Mouse (Mus musculus) left cerebral cortex, adult 11 months (tissue): Measurements from ENCODE around the gene Gpr50.
A peak's percentile ranks its signal among the peaks of the same experiment; 100 is the strongest.

Experiments used
- DNase-seq: peaks from one replicate; pipeline ENCODE4 v3.0.0; 2022; ENCODE audit warnings: low spot score

Gpr50 gene

GRCm38 (mm10) chrX:71663374-71663773, at the start of gene Gpr50:
Gene Gpr50, plus strand, starts transcription at chrX:71663667.
- DNase-seq, result no peak

GRCm38 (mm10) chrX:71622286-71622685, 41.2 kb upstream of the Gpr50 start:
- no peak for DNase-seq

- no peak for DNase-seq
Measured at GRCm38 (mm10) chrX:71623843-71624242, 39.6 kb upstream of the Gpr50 start.

DNA sequence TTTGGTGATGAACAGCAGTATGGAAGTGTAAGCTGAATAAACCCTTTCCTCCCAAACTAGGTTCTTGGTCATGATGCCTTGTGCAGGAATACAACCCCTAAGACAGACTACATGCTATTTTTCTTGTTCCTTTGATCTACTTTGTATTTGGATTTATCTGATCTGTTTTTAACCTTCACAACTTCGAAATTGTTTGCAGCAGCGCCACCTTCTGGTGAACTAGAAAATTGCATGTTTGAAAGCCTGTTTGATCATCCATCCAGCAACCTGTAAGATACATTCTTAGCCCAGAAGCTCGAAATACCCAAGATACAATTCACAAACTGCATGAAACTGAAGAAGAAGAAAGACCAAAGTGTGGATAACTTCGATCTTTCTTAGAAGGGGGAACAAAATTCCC, 35.2 kb upstream of the Gpr50 start:
- peak; percentile 12 for DNase-seq

- DNase-seq, result no peak
Measured at GRCm38 (mm10) chrX:71630709-71631108, 32.8 kb upstream of the Gpr50 start.

GRCm38 (mm10) chrX:71631130-71631529, 32.3 kb upstream of the Gpr50 start:
- DNase-seq, result no peak

DNA sequence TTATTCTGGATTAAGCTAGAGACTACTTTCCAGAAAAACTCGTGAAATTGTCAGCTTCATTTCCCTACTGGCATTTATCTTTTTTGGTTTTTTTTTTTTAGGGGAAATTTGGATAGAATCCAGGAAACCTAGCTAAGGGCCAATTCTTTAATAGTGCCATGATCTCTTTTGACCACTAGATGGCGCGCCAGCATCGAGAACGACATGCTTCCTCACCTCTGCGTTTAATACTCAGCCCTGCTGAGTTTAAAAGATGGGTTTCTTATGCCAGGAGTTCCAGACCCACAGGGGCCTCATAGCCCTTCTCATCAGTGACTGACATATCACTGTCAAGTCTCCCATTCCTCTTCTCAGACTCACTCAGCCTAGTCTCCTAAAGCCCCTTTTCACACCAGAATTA, 15.5 kb upstream of the Gpr50 start:
- peak; percentile 11 for DNase-seq

DNA sequence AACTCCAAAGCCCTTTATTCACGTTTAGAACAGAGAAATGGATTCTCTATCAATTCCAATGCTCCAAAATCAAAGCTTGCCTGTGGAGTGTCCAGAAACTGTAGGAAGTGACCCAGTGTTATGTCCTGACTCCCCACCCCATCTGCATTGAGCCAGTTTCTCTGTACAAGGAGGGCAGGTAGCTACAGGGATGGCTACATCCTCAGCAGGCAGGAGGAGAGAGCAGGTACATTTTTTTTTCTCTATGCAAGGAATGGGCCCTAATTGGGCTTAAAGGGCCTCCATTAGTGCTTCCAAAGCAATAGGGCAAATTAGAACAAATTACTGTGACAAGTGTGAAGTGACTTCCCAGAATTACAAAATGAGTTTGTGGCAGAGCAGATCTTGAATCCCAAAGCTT, 15.0 kb upstream of the Gpr50 start:
- DNase-seq, result no peak

DNA sequence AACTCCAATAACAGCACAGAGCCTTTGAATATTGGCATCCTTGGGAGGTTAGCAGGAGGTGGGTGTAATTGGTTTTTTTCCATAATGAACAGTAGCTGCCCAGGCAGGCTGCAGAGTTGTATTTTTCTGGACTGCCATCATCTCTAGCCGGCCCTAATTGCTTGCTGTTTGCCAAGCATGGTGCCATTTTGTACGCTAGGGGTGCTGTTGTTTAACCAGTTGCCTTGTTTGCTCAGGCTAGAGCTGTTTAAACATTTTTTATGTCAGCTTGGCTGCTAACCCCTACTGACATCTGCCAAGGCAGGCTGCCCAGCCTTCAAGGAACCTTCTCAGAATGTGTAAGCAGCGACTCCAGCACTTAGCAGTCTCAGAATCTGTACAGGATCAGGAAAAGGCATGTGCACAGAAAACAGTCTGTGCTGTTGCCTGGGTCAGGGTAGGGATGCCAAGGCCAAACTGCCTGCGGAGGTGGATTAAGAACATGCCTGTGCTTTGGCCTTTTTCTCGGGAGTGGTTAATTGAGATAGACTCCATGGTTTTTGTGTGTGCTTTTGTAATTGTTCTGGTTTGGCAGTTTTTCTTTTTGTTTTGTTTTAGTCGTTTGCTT, 14.5 kb upstream of the Gpr50 start:
- DNase-seq, result peak; percentile 17

DNA sequence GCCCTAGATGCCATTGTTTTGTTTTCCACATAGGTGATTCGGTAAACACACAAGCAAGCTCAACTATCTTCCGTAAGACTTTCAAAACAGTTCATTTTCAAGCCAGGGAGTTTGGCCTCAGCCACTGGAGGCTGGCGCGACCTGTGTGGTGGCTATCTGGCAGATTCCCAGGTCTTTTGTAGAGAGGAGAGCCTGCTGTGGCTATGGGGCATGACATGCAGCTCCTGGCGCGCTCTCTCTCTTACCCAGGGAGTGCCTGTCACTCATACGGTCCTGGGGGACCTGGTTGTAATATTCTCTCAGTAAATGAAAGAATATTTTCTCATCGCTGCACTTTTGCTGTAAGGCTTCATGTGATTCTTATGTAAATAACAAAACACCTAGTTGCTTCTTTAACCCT, 13.5 kb upstream of the Gpr50 start:
- no peak for DNase-seq

DNA sequence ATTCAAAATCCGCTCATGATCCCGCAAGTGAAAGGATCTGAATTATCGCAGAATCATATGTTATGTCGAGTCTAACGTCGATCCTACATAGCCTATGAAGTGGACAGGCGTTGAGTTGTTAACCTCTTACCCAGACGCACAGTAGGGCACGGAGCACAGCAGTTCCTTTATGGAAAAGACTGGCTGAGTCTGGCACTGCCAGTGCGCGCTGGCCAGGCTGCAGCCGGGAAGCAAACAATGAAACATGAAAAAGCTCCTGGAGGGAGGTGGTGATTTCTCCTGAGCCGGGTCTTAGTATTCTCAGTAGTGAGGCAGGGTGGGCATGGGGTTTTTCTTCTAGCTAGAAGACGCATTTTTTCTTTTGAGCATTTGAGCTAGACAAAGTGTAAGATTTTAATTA, 1.7 kb upstream of the Gpr50 start:
- DNase-seq, result no peak

DNA sequence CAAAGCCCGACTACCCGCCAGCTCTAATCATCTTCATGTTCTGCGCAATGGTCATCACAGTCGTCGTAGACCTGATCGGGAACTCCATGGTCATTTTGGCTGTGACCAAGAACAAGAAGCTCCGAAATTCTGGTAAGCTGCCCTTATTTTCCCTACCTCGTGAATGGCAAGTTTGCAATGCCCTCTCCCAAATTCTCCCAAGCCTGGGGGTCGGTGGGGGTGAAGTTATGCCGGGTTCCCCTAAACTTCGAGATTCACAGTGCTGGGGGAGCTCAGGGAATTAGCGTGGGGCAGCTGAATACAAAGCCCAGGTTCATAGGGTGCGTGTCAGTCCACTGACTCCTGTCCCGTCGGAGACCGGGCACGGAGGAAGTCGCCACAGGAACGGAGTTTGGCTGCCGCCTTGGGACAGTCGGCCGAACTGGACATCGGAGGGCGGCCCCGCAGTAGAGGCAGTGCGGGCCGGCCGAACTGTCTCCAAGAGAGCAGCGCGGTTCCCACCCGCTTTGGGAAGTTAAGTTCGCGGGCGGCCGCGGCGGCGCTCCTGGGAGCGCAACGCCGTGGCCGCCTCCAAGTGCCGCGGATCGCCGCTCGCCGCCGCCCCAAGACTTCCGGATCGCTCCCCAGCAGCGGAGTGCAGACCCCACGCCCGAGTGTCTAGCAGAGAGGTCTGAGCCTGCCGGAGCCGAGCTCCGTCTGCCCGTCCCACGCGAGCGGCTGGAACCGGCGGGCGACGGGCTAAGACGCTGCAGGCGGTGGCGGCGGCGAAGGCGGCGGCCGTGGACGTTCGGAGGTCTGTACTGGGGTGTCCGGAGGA, 612 bp downstream of the Gpr50 start:
- no peak for DNase-seq

DNA sequence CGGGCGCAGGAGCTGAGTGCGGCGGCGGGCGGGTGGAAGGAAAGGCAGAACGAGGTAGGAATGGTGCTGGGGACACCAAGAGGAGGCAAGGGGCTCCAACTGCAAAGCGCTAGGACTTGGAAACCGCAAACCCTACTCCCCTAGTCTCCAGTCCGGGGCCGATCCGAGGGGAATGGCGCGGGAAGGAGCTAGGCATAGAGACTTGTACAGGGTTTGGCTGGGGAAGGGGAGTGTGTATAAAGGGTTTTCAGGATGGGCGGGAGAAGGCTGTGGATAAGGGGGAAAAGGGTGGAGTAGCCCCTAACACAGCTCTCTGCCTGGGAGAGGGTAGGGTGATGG, 1.2 kb downstream of the Gpr50 start:
- DNase-seq, result no peak

GRCm38 (mm10) chrX:71670254-71670653, 6.8 kb downstream of the Gpr50 start:
- no peak for DNase-seq

GRCm38 (mm10) chrX:71700817-71701469, 37.5 kb downstream of the Gpr50 start:
- DNase-seq, result no peak
